Mouse (Mus musculus) ES-CJ7 (cell line): ENCODE results near the gene Styx.
"Not testable (repeated sequence)": the region's sequence is repeated elsewhere in the genome, so short reads cannot be mapped to it uniquely, and the experiment has no call there.

Experiments used
- DNase-seq: peaks from one replicate; pipeline ENCODE4 v3.0.0; 2011; ENCODE audit warnings: low read depth, low spot score

The Styx gene

GRCm38 (mm10) chr14:45464036-45465035 lies 113.4 kb downstream of the Styx start:
- no peak for DNase-seq

GRCm38 (mm10) chr14:45466371-45466770 lies 115.5 kb downstream of the Styx start:
- DNase-seq, result not testable (repeated sequence)

GRCm38 (mm10) chr14:45469446-45469845 lies 118.6 kb downstream of the Styx start:
- DNase-seq, result peak; percentile 82
